In the genomic region with DNA sequence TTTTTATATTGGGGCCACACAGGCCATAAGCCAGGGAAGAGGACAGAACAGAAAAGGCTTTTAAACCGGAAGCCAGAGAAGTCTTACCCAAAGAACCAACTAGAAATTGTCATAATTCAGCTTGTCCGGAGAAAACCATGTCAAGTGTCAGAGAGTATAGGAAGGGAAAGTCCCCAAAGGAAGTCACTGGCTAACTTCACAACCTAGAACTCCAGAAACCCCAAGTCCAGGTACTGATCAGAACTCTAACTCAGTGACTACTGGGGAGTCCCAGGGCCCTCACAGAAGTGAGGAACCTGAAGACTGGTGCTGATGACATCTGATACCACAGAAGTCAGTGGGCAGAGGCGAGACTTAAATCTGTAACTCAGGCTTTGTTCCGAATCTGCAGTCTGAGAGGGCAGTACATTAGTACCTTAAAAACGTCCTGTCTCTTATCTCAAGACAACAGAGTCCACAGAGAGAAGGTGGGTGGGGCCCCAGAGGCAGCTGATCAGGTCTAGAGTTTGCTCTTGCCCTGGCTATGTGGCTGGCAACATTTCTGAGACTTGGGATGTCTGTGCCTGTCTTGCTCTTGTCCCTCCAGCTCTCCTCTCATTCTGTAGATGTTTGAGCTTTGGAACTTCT, we compare ENCODE assay signal across 17 mouse cellular contexts. TPM values are rescaled to one million over a fixed set of nuclear protein-coding genes. Genes with fewer than 3 reads are reported as not detected.
A peak's percentile ranks its signal among the peaks of the same experiment; 100 is the strongest.
DNase-seq lines count a peak whose midpoint lies in the region; ATAC-seq and TF ChIP-seq lines count a peak whose summit lies in the region.
"Had no signal": no experiment of that assay in that cellular context is flagged by ENCODE, and none has a peak within 500 bp of the region (broad histone marks: within the 10 kb centered on the region; RNA-seq: fewer than 3 reads in every experiment).

No protein-coding gene starts in this region.

- H3K36me3 ChIP-seq in midbrain, embryonic 11.5 days (ENCODE audit: control insufficient read depth, insufficient read depth, low read length), result no peaks in the 10 kb centered on the region
- no peaks in the 10 kb centered on the region for H3K36me3 ChIP-seq in midbrain, embryonic 10.5 days
- no peaks in the 10 kb centered on the region for H3K36me3 ChIP-seq in liver, embryonic 15.5 days (replicated peaks)
- no peaks in the 10 kb centered on the region for H3K36me3 ChIP-seq in stomach, postnatal 0 days (ENCODE audit: control insufficient read depth, insufficient read depth, low read length)
- H3K36me3 ChIP-seq: embryonic facial prominence, embryonic 15.5 days; limb, embryonic 12.5 days had no signal

- no peak overlapping the region for H3K4me2 ChIP-seq in midbrain, embryonic 11.5 days
- H3K4me2 ChIP-seq in liver, embryonic 15.5 days, result peak overlapping the region; percentile 56
- no peak overlapping the region for H3K4me2 ChIP-seq in stomach, postnatal 0 days (replicated peaks; ENCODE audit: low read depth)
- H3K4me2 ChIP-seq: embryonic facial prominence, embryonic 15.5 days; limb, embryonic 12.5 days had no signal

- no peaks in the 10 kb centered on the region for H3K27me3 ChIP-seq in midbrain, embryonic 11.5 days (ENCODE audit: control insufficient read depth, insufficient read depth, low read length)
- no peaks in the 10 kb centered on the region for H3K27me3 ChIP-seq in midbrain, embryonic 10.5 days (ENCODE audit: low read depth, poor library complexity, severe bottlenecking)
- no peaks in the 10 kb centered on the region for H3K27me3 ChIP-seq in liver, embryonic 15.5 days
- no peaks in the 10 kb centered on the region for H3K27me3 ChIP-seq in stomach, postnatal 0 days (ENCODE audit: control insufficient read depth, insufficient read depth, low read length)
- H3K27me3 ChIP-seq: embryonic facial prominence, embryonic 15.5 days; limb, embryonic 12.5 days had no signal

- no peak overlapping the region for H3K4me3 ChIP-seq in midbrain, embryonic 11.5 days (ENCODE audit: low read depth, low read length)
- H3K4me3 ChIP-seq in midbrain, embryonic 10.5 days, result no peak overlapping the region
- no peak overlapping the region for H3K4me3 ChIP-seq in liver, embryonic 15.5 days (replicated peaks)
- H3K4me3 ChIP-seq in stomach, postnatal 0 days (ENCODE audit: low read depth, low read length), result no peak overlapping the region
- H3K4me3 ChIP-seq: embryonic facial prominence, embryonic 15.5 days; limb, embryonic 12.5 days; myocyte had no signal

- no peak for TF ChIP-seq CTCF in stomach, postnatal 0 days (IDR thresholded peaks at IDR 0.05; ENCODE audit: low read depth)

- H3K9me3 ChIP-seq in midbrain, embryonic 11.5 days (ENCODE audit: control insufficient read depth, low read length), result no peaks in the 10 kb centered on the region
- no peaks in the 10 kb centered on the region for H3K9me3 ChIP-seq in midbrain, embryonic 10.5 days (replicated peaks)
- no peaks in the 10 kb centered on the region for H3K9me3 ChIP-seq in liver, embryonic 15.5 days (replicated peaks)
- no peaks in the 10 kb centered on the region for H3K9me3 ChIP-seq in stomach, postnatal 0 days (ENCODE audit: control insufficient read depth, low read length)
- H3K9me3 ChIP-seq: embryonic facial prominence, embryonic 15.5 days; limb, embryonic 12.5 days had no signal

- 65% methylated on average over 5 of the region's 5 CpGs for WGBS in midbrain, embryonic 11.5 days
- WGBS in midbrain, embryonic 10.5 days, result 63% methylated on average over 5 of the region's 5 CpGs
- WGBS in liver, embryonic 15.5 days (ENCODE audit: insufficient replicate concordance), result 10% methylated on average over 5 of the region's 5 CpGs
- WGBS in stomach, postnatal 0 days, result 52% methylated on average over 5 of the region's 5 CpGs

- no peak for TF ChIP-seq EP300 in stomach, postnatal 0 days (optimal IDR thresholded peaks at IDR 0.05)

- no peak overlapping the region for H3K27ac ChIP-seq in midbrain, embryonic 11.5 days (ENCODE audit: low read depth, low read length)
- no peak overlapping the region for H3K27ac ChIP-seq in midbrain, embryonic 10.5 days (replicated peaks)
- H3K27ac ChIP-seq in liver, embryonic 15.5 days (replicated peaks), result peak overlapping the region; percentile 69; the same call in 1 of the 2 replicates
- no peak overlapping the region for H3K27ac ChIP-seq in stomach, postnatal 0 days (replicated peaks)
- H3K27ac ChIP-seq: embryonic facial prominence, embryonic 15.5 days; limb, embryonic 12.5 days had no signal

- no peak for ATAC-seq in midbrain, embryonic 11.5 days (ENCODE audit: low FRiP score)
- peak; percentile 99 for ATAC-seq in erythroid progenitor cell, adult 5-6 weeks (replicated peaks; ENCODE audit: low FRiP score, poor library complexity, severe bottlenecking)
- peak; percentile 91 for ATAC-seq in liver, embryonic 15.5 days (ENCODE audit: insufficient read depth)
- ATAC-seq in stomach, postnatal 0 days (ENCODE audit: low FRiP score, low TSS enrichment), result peak; percentile 79; the same call in 1 of the 2 replicates

- H3K9ac ChIP-seq in midbrain, embryonic 11.5 days (ENCODE audit: low read length), result no peak overlapping the region
- no peak overlapping the region; the same call in 1 of the 2 replicates for H3K9ac ChIP-seq in liver, embryonic 15.5 days
- no peak overlapping the region for H3K9ac ChIP-seq in stomach, postnatal 0 days (ENCODE audit: low read length)
- H3K9ac ChIP-seq: embryonic facial prominence, embryonic 15.5 days; limb, embryonic 12.5 days had no signal

- H3K4me1 ChIP-seq in midbrain, embryonic 11.5 days (ENCODE audit: control insufficient read depth, insufficient read depth, low read length), result no peaks in the 10 kb centered on the region
- no peaks in the 10 kb centered on the region for H3K4me1 ChIP-seq in midbrain, embryonic 10.5 days
- H3K4me1 ChIP-seq in liver, embryonic 15.5 days (replicated peaks), result peaks cover 30% of the 10 kb centered on the region
- no peaks in the 10 kb centered on the region for H3K4me1 ChIP-seq in stomach, postnatal 0 days (replicated peaks; ENCODE audit: control insufficient read depth, insufficient read depth)
- H3K4me1 ChIP-seq: embryonic facial prominence, embryonic 15.5 days; limb, embryonic 12.5 days had no signal

- peak; percentile 69 for DNase-seq in midbrain, embryonic 11.5 days (ENCODE audit: low spot score, missing footprints)
- DNase-seq in midbrain, embryonic 10.5 days (ENCODE audit: low spot score), result no peak
- DNase-seq in stomach, postnatal 0 days (ENCODE audit: low spot score), result peak; percentile 67
- DNase-seq in right cerebral cortex, postnatal 4 days, result no peak
- no peak for DNase-seq in right cerebral cortex, adult 18-20 months
- no peak for DNase-seq in right cerebral cortex, postnatal 14 days
- DNase-seq: cerebellum, postnatal 14 days; heart, postnatal 4 days; kidney, adult 8-10 months; lung, postnatal 36 days; thymus, adult 18-20 months had no signal

RNA-seq across cellular contexts. Expression of gene B2m, which starts 9.5 kb away (rescaled TPM):
- polyA plus RNA-seq in midbrain, embryonic 11.5 days (2014; fragmentation: Nextera tagmentation; extraction: Ambion mirVana), result 124 and 131 TPM in 2 replicates
- 101 and 106 TPM in 2 replicates for polyA plus RNA-seq in midbrain, embryonic 10.5 days (2016; fragmentation: Nextera tagmentation; extraction: Ambion mirVana)
- total RNA-seq in erythroid progenitor cell, adult 5-6 weeks (2015; ENCODE audit: low replicate concordance), result 1,990 and 2,125 TPM in 2 replicates
- total RNA-seq in erythroid progenitor cell, adult 5-6 weeks (2017; ENCODE audit: low replicate concordance), result 900 and 923 TPM in 2 replicates
- polyA plus RNA-seq in liver, embryonic 15.5 days (2015; fragmentation: Nextera tagmentation; extraction: Ambion mirVana), result 416 and 443 TPM in 2 replicates
- 445 and 475 TPM in 2 replicates for polyA plus RNA-seq in stomach, postnatal 0 days (2015; fragmentation: Nextera tagmentation; extraction: Ambion mirVana)

RNA-seq across cellular contexts. Expression of gene Spg11, which starts 19.8 kb away (rescaled TPM):
- 11.1 and 11.9 TPM in 2 replicates for polyA plus RNA-seq in midbrain, embryonic 11.5 days (2014; fragmentation: Nextera tagmentation; extraction: Ambion mirVana)
- polyA plus RNA-seq in midbrain, embryonic 10.5 days (2016; fragmentation: Nextera tagmentation; extraction: Ambion mirVana), result 10.7 and 11.8 TPM in 2 replicates
- total RNA-seq in erythroid progenitor cell, adult 5-6 weeks (2015; ENCODE audit: low replicate concordance), result 3.2 and 5.0 TPM in 2 replicates
- 6.1 and 6.2 TPM in 2 replicates for total RNA-seq in erythroid progenitor cell, adult 5-6 weeks (2017; ENCODE audit: low replicate concordance)
- polyA plus RNA-seq in liver, embryonic 15.5 days (2015; fragmentation: Nextera tagmentation; extraction: Ambion mirVana), result 2.7 and 3.6 TPM in 2 replicates
- 2.7 and 3.2 TPM in 2 replicates for polyA plus RNA-seq in stomach, postnatal 0 days (2015; fragmentation: Nextera tagmentation; extraction: Ambion mirVana)

RNA-seq across cellular contexts. Expression of gene Trim69, which starts 22.5 kb away (rescaled TPM):
- not detected in 2 replicates for polyA plus RNA-seq in midbrain, embryonic 11.5 days (2014; fragmentation: Nextera tagmentation; extraction: Ambion mirVana)
- polyA plus RNA-seq in midbrain, embryonic 10.5 days (2016; fragmentation: Nextera tagmentation; extraction: Ambion mirVana), result not detected in 2 replicates
- 1.4 TPM in 1 of 2 replicates, not detected in the other for total RNA-seq in erythroid progenitor cell, adult 5-6 weeks (2015; ENCODE audit: low replicate concordance)
- 1.7 TPM in 1 of 2 replicates, not detected in the other for total RNA-seq in erythroid progenitor cell, adult 5-6 weeks (2017; ENCODE audit: low replicate concordance)
- not detected in 2 replicates for polyA plus RNA-seq in liver, embryonic 15.5 days (2015; fragmentation: Nextera tagmentation; extraction: Ambion mirVana)
- 0.05 TPM in 1 of 2 replicates, not detected in the other for polyA plus RNA-seq in stomach, postnatal 0 days (2015; fragmentation: Nextera tagmentation; extraction: Ambion mirVana)
- total RNA-seq: heart, postnatal 4 days; layer of hippocampus, postnatal 10 days had no signal
- polyA plus RNA-seq: embryonic facial prominence, embryonic 15.5 days; limb, embryonic 12.5 days had no signal

RNA-seq across cellular contexts. Expression of gene Patl2, which starts 48.0 kb away (rescaled TPM):
- not detected in 2 replicates for polyA plus RNA-seq in midbrain, embryonic 11.5 days (2014; fragmentation: Nextera tagmentation; extraction: Ambion mirVana)
- polyA plus RNA-seq in midbrain, embryonic 10.5 days (2016; fragmentation: Nextera tagmentation; extraction: Ambion mirVana), result not detected in 2 replicates
- total RNA-seq in erythroid progenitor cell, adult 5-6 weeks (2015; ENCODE audit: low replicate concordance), result not detected in 2 replicates
- total RNA-seq in erythroid progenitor cell, adult 5-6 weeks (2017; ENCODE audit: low replicate concordance), result not detected in 2 replicates
- polyA plus RNA-seq in liver, embryonic 15.5 days (2015; fragmentation: Nextera tagmentation; extraction: Ambion mirVana), result 0.06 TPM in 1 of 2 replicates, not detected in the other
- not detected in 2 replicates for polyA plus RNA-seq in stomach, postnatal 0 days (2015; fragmentation: Nextera tagmentation; extraction: Ambion mirVana)
- total RNA-seq: heart, postnatal 4 days; layer of hippocampus, postnatal 10 days had no signal
- polyA plus RNA-seq: limb, embryonic 12.5 days had no signal

RNA-seq across cellular contexts. Expression of gene Terb2, which starts 48.1 kb away (rescaled TPM):
- not detected in 2 replicates for polyA plus RNA-seq in midbrain, embryonic 11.5 days (2014; fragmentation: Nextera tagmentation; extraction: Ambion mirVana)
- not detected in 2 replicates for polyA plus RNA-seq in midbrain, embryonic 10.5 days (2016; fragmentation: Nextera tagmentation; extraction: Ambion mirVana)
- total RNA-seq in erythroid progenitor cell, adult 5-6 weeks (2015; ENCODE audit: low replicate concordance), result not detected in 2 replicates
- not detected in 2 replicates for total RNA-seq in erythroid progenitor cell, adult 5-6 weeks (2017; ENCODE audit: low replicate concordance)
- polyA plus RNA-seq in liver, embryonic 15.5 days (2015; fragmentation: Nextera tagmentation; extraction: Ambion mirVana), result not detected in 2 replicates
- not detected in 2 replicates for polyA plus RNA-seq in stomach, postnatal 0 days (2015; fragmentation: Nextera tagmentation; extraction: Ambion mirVana)
- total RNA-seq: heart, postnatal 4 days; layer of hippocampus, postnatal 10 days had no signal
- polyA plus RNA-seq: embryonic facial prominence, embryonic 15.5 days; limb, embryonic 12.5 days; myocyte had no signal

Comparison
In these comparisons a context has a peak if more than half of its experiments do, and no peak if none do; other contexts are left out.
1. DNase-seq: peak in midbrain, embryonic 11.5 days (single experiment) and stomach, postnatal 0 days (single experiment); none in midbrain, embryonic 10.5 days (single experiment), right cerebral cortex, postnatal 4 days (single experiment), right cerebral cortex, adult 18-20 months (single experiment) and right cerebral cortex, postnatal 14 days (single experiment).